Mouse (Mus musculus) heart, embryonic 10.5 days (tissue): ENCODE measurements around the gene Olfr790. TPM values are rescaled to one million over a fixed set of nuclear protein-coding genes. Genes with fewer than 3 reads are reported as not detected.

Experiments used
- DNase-seq: peaks from one replicate; pipeline ENCODE4 v3.0.0-alpha.2; 2017; ENCODE audit warnings: low spot score
- H3K27ac ChIP-seq: fragments of 300-500 bp; sonication (generic); 2 replicates; pipeline ENCODE4 v1.5.1; 2016; ENCODE audit warnings: mild to moderate bottlenecking
- H3K27me3 ChIP-seq: fragments of 300-500 bp; sonication (generic); 2 replicates; pipeline ENCODE4 v1.6.1; 2016; ENCODE audit warnings: mild to moderate bottlenecking; ENCODE audit not compliant: poor library complexity, insufficient read depth, severe bottlenecking
- H3K36me3 ChIP-seq: fragments of 300-500 bp; sonication (generic); 2 replicates; pipeline ENCODE4 v1.6.1; 2016; ENCODE audit warnings: mild to moderate bottlenecking, moderate library complexity
- H3K4me1 ChIP-seq: fragments of 300-500 bp; sonication (generic); 2 replicates; pipeline ENCODE4 v1.6.1; 2016; ENCODE audit warnings: mild to moderate bottlenecking
- H3K4me3 ChIP-seq: fragments of 300-500 bp; sonication (generic); 2 replicates; pipeline ENCODE4 v1.5.1; 2016; ENCODE audit warnings: mild to moderate bottlenecking, moderate library complexity
- H3K9me3 ChIP-seq: fragments of 300-500 bp; sonication (generic); 2 replicates; pipeline ENCODE4 v1.6.1; 2016; ENCODE audit warnings: mild to moderate bottlenecking, moderate library complexity
- WGBS: fragments of 180-500 bp; shearing (Covaris S2); methylation state at CpG from one replicate; pipeline ENCODE4 v1.1.7; 2016; 5-methylcytosine and 5-hydroxymethylcytosine counted together
- polyA plus RNA-seq: library from polyadenylated mRNA; unstranded; fragments of >200 nt; fragmentation: Nextera tagmentation; extraction: Ambion mirVana; gene quantifications from 2 replicates; pipeline ENCODE4 v1.2.1, GENCODE M21; 2016

The Olfr790 gene
- not detected in 2 replicates for polyA plus RNA-seq

- Histone ChIP-seq H3K9me3 (no peaks in the 10 kb centered on the region), H3K4me1 (no peaks in the 10 kb centered on the region), H3K27ac (no peak within 1 kb of the TSS), H3K4me3 (no peak within 1 kb of the TSS), H3K36me3 (no peaks in the 10 kb centered on the region), H3K27me3 (no peaks in the 10 kb centered on the region)
- no peak for DNase-seq
Observed at GRCm38 (mm10) chr10:129498192-129498591, at the start of gene Olfr790. Gene Olfr790 (plus strand): TSS chr10:129498492.

DNA sequence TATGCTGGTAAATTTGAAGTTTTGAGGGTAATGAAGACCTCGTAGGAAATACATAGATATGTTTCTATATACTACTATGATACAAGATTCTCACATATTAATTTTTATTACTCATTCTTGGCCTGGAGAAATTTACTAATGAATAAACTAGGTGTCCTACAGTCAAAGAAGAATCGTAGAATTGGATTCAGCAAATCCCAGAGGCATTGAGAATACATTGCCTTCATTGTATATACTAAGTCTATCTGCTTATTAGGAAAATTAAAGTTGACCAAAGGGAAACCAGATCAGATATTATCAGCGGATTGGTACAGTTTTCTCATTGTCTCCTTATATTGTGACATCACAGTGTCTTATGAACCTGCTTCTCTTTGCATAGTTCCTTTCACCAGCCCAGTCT lies 36.7 kb upstream of the Olfr790 start, which contains the start of gene Olfr787:
TSS of gene Olfr787 (plus strand) at position 301 of the 400 bp plus-strand sequence.
- WGBS: 75% methylated on average over 3 of the region's 3 CpGs
- H3K4me1 ChIP-seq: no peaks in the 10 kb centered on the region
- H3K27ac ChIP-seq: no peak within 1 kb of the TSS
- no peak for DNase-seq
- no peaks in the 10 kb centered on the region for H3K27me3 ChIP-seq
- no peak within 1 kb of the TSS for H3K4me3 ChIP-seq
- H3K36me3 ChIP-seq: no peaks in the 10 kb centered on the region
- no peaks in the 10 kb centered on the region for H3K9me3 ChIP-seq

- Histone ChIP-seq H3K36me3 (no peaks in the 10 kb centered on the region), H3K4me1 (no peaks in the 10 kb centered on the region), H3K9me3 (no peaks in the 10 kb centered on the region), H3K27ac (no peak within 1 kb of the TSS), H3K4me3 (no peak within 1 kb of the TSS), H3K27me3 (no peaks in the 10 kb centered on the region)
- no peak for DNase-seq
Observed at GRCm38 (mm10) chr10:129470698-129471097, 27.6 kb upstream of the Olfr790 start, which contains the start of gene Olfr788. Gene Olfr788 (plus strand): TSS chr10:129470998.

- no peaks in the 10 kb centered on the region for H3K4me1 ChIP-seq
- H3K27ac ChIP-seq: no peak overlapping the region
- H3K9me3 ChIP-seq: no peaks in the 10 kb centered on the region
- H3K4me3 ChIP-seq: no peak overlapping the region
- no peak for DNase-seq
- WGBS: 62% methylated on average over 2 of the region's 2 CpGs
- H3K36me3 ChIP-seq: no peaks in the 10 kb centered on the region
- no peaks in the 10 kb centered on the region for H3K27me3 ChIP-seq
Observed at GRCm38 (mm10) chr10:129473256-129473655, 25.0 kb upstream of the Olfr790 start.

DNA sequence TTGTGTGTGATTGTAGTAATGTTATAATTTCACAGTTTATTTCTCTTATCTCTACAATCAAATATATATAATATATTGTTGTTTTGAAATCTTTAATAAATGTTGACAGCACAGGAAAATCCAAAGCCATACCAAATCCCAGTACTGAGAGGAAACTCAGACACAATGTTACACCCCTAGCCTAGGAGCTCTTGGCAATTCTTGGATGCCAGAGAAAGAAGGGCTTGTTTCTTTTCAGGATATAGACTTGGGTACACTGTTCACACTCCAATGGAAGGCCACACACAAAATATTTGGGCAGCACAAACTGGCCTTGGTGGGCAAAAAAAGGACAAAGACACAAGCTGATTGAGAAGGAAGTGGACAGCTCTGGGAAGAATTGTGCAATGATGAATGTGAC lies 24.6 kb upstream of the Olfr790 start:
- Histone ChIP-seq H3K27me3 (no peaks in the 10 kb centered on the region), H3K9me3 (no peaks in the 10 kb centered on the region), H3K4me3 (no peak overlapping the region), H3K36me3 (no peaks in the 10 kb centered on the region), H3K27ac (no peak overlapping the region), H3K4me1 (no peaks in the 10 kb centered on the region)
- no peak for DNase-seq

DNA sequence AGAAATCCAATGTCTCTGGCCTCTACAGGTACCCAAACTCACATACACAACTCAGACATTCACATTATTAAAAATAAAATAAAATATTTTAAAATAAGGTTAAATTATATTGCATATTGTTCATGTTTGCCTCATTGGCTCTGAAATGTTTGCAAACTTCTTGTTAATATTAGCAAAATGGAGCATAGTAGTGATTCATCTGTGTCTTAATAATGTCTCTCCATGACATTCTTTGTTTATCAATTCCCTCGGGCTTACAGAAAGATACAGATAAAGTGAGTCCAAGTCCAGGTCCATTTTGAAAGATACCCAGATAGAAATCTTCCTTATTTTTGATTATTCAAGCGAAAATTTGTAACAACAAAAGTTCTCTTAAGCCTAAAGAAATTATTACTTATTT lies 13.8 kb upstream of the Olfr790 start, which contains the start of gene Olfr789:
TSS of gene Olfr789 (plus strand) at position 301 of the 400 bp plus-strand sequence.
- Histone ChIP-seq H3K4me3 (no peak within 1 kb of the TSS), H3K27ac (no peak within 1 kb of the TSS), H3K36me3 (no peaks in the 10 kb centered on the region), H3K4me1 (no peaks in the 10 kb centered on the region), H3K27me3 (no peaks in the 10 kb centered on the region), H3K9me3 (no peaks in the 10 kb centered on the region)
- DNase-seq: no peak
- 56% methylated on average over 2 of the region's 2 CpGs for WGBS

GRCm38 (mm10) chr10:129490101-129490500 lies 8.2 kb upstream of the Olfr790 start:
- no peak for DNase-seq
- H3K36me3 ChIP-seq: no peaks in the 10 kb centered on the region
- no peaks in the 10 kb centered on the region for H3K4me1 ChIP-seq
- WGBS: 73% methylated on average over 2 of the region's 2 CpGs
- H3K27me3 ChIP-seq: no peaks in the 10 kb centered on the region
- no peaks in the 10 kb centered on the region for H3K9me3 ChIP-seq
- no peak overlapping the region for H3K4me3 ChIP-seq
- no peak overlapping the region for H3K27ac ChIP-seq

GRCm38 (mm10) chr10:129521492-129521891 lies 23.2 kb downstream of the Olfr790 start, which contains the start of gene Olfr791:
Gene Olfr791 (plus strand): TSS chr10:129521792.
- DNase-seq: no peak
- Histone ChIP-seq H3K4me3 (no peak within 1 kb of the TSS), H3K9me3 (no peaks in the 10 kb centered on the region), H3K27ac (no peak within 1 kb of the TSS), H3K4me1 (no peaks in the 10 kb centered on the region), H3K36me3 (no peaks in the 10 kb centered on the region), H3K27me3 (no peaks in the 10 kb centered on the region)
- 66% methylated on average over 3 of the region's 3 CpGs for WGBS

DNA sequence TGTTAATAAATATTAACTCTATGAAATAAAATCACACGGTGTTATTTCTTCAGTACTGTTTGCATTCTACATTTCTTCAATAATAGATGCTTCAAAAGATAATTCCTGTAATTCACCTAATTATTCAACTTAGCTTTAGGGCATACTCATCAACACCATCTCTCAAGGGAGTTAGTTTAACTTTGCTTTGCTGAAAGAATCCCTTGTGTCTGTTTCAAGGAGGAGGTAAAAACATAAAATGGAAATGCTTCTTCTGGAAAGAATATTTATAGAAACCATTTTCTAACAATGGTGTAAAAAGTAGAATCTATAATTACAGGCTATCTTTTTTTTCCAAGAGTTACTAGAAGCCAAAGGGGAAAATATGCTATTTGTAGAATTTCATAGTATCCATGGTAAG lies 40.6 kb downstream of the Olfr790 start, which contains the start of gene Olfr792:
TSS of gene Olfr792 (plus strand) at position 301 of the 400 bp plus-strand sequence.
- Histone ChIP-seq H3K4me1 (no peaks in the 10 kb centered on the region), H3K27ac (no peak within 1 kb of the TSS), H3K9me3 (no peaks in the 10 kb centered on the region), H3K27me3 (no peaks in the 10 kb centered on the region), H3K36me3 (no peaks in the 10 kb centered on the region), H3K4me3 (no peak within 1 kb of the TSS)
- DNase-seq: no peak
- 70% methylated on average over 1 of the region's 1 CpGs for WGBS

DNA sequence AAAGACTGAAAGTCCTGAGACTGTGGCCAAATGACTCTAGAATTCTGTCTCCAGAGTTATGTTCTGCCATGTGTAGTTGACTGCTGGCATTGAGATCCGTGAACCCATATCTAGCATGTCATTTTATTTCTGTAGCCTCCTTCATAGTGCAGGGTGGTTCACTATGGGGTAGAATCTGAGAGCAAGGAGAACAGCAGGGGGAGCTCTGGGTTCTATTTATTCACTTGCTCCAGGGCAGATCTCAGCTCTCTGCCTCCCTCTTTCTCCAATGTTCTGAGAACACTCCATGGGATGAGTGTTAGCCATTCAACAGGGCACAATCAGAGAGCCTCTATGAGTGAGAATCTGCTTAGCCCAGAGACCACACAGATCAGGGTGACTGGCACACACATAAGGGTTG lies 51.1 kb downstream of the Olfr790 start:
- Histone ChIP-seq H3K9me3 (peaks cover 4% of the 10 kb centered on the region; the same call in 1 of the 2 replicates), H3K27ac (no peak overlapping the region), H3K4me1 (no peaks in the 10 kb centered on the region), H3K27me3 (no peaks in the 10 kb centered on the region), H3K36me3 (no peaks in the 10 kb centered on the region), H3K4me3 (no peak overlapping the region)
- WGBS: 46% methylated on average over 1 of the region's 1 CpGs
- no peak for DNase-seq

Other genes with a start within 250 kb of the Olfr790 start
- gene Olfr776, start 239.4 kb upstream of the Olfr790 start, polyA plus RNA-seq: not detected in 2 replicates
- not detected in 2 replicates for gene Olfr777, start 227.0 kb upstream of the Olfr790 start, polyA plus RNA-seq
- gene Olfr780, start 180.4 kb upstream of the Olfr790 start, polyA plus RNA-seq: not detected in 2 replicates
- gene Olfr781, start 169.6 kb upstream of the Olfr790 start, polyA plus RNA-seq: not detected in 2 replicates
- not detected in 2 replicates for gene Olfr782, start 149.6 kb upstream of the Olfr790 start, polyA plus RNA-seq
- gene Olfr784, start 114.4 kb upstream of the Olfr790 start, polyA plus RNA-seq: 0.05 TPM in 1 of 2 replicates, not detected in the other
- not detected in 2 replicates for gene Olfr785, start 93.1 kb upstream of the Olfr790 start, polyA plus RNA-seq
- gene Olfr786, start 71.2 kb upstream of the Olfr790 start, polyA plus RNA-seq: not detected in 2 replicates
- not detected in 2 replicates for gene Olfr787, start 36.6 kb upstream of the Olfr790 start, polyA plus RNA-seq
- not detected in 2 replicates for gene Olfr788, start 27.5 kb upstream of the Olfr790 start, polyA plus RNA-seq
- not detected in 2 replicates for gene Olfr789, start 13.7 kb upstream of the Olfr790 start, polyA plus RNA-seq
- not detected in 2 replicates for gene Olfr791, start 23.3 kb downstream of the Olfr790 start, polyA plus RNA-seq
- not detected in 2 replicates for gene Olfr792, start 40.7 kb downstream of the Olfr790 start, polyA plus RNA-seq
- gene Olfr794, start 69.2 kb downstream of the Olfr790 start, polyA plus RNA-seq: not detected in 2 replicates
- gene Olfr796, start 114.1 kb downstream of the Olfr790 start, polyA plus RNA-seq: not detected in 2 replicates
- not detected in 2 replicates for gene Olfr798, start 129.4 kb downstream of the Olfr790 start, polyA plus RNA-seq
- not detected in 2 replicates for gene Olfr799, start 139.0 kb downstream of the Olfr790 start, polyA plus RNA-seq
- gene Olfr800, start 159.2 kb downstream of the Olfr790 start, polyA plus RNA-seq: not detected in 2 replicates
- not detected in 2 replicates for gene Olfr801, start 175.4 kb downstream of the Olfr790 start, polyA plus RNA-seq
- gene Olfr802, start 189.7 kb downstream of the Olfr790 start, polyA plus RNA-seq: not detected in 2 replicates
- not detected in 2 replicates for gene Olfr803, start 195.8 kb downstream of the Olfr790 start, polyA plus RNA-seq
- gene Olfr804, start 204.7 kb downstream of the Olfr790 start, polyA plus RNA-seq: not detected in 2 replicates
- gene Olfr805, start 230.9 kb downstream of the Olfr790 start, polyA plus RNA-seq: not detected in 2 replicates
- gene Olfr806, start 243.4 kb downstream of the Olfr790 start, polyA plus RNA-seq: not detected in 2 replicates